Mouse (Mus musculus) megakaryocyte-erythroid progenitor cell, adult 5-6 weeks (primary cell): ENCODE data around the gene Rpap1. TPM values are rescaled to one million over a fixed set of nuclear protein-coding genes. Genes with fewer than 3 reads are reported as not detected.
"Not testable (repeated sequence)": the region's sequence is repeated elsewhere in the genome, so short reads cannot be mapped to it uniquely, and the experiment has no call there.

Source experiments
- ATAC-seq: replicated peaks from 2 replicates; pipeline ENCODE4 v1.8.0; 2016; ENCODE audit warnings: mild to moderate bottlenecking, inconsistent platforms; ENCODE audit not compliant: severe bottlenecking, poor library complexity, low FRiP score, low TSS enrichment
- total RNA-seq, 2 experiments: library from RNA; stranded (forward) in 1 of 2; stranded (reverse) in 1 of 2; fragments of 200-1000, 215-1000 nt in 1 of 2; fragments of >200 nt in 1 of 2; fragmentation: Nextera tagmentation in 1 of 2; gene quantifications; 2 replicates each; pipeline ENCODE4 v1.2.3; 2014 to 2017

Gene Rpap1
- total RNA-seq, 2 experiments from 2014 or later, result 9.1 to 22.5 TPM

DNA sequence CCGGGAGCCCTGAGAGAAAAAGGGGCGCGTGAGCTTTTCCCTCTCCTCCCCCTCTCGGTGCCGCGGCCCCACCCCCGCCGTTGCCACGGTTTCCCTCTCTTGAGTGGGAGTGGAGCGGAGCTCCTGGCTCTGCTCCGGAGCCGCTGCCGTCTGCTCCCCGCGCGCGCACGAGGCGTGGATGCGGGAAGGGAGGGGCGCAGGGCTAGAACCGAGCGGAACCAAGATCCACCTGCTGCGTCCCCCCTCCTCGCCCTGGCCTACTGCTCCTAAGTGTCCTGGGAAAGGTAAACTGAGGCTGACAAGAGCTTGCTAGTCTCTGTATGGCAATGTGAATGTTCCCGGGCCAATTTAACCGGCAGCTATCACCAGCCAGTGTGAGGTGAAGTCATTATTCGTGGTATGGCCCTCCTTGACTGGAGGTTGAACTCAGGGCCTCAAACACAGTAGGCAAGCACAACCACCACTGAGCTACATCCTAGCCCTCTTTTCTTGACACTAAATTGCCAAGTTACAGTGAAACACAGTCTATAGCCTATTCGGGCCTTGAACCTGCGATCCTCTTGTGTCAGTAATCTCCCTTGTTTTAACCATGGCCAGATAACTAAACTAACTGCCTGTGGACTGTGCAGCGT is 44.0 kb downstream of the Rpap1 start:
- no peak for ATAC-seq

DNA sequence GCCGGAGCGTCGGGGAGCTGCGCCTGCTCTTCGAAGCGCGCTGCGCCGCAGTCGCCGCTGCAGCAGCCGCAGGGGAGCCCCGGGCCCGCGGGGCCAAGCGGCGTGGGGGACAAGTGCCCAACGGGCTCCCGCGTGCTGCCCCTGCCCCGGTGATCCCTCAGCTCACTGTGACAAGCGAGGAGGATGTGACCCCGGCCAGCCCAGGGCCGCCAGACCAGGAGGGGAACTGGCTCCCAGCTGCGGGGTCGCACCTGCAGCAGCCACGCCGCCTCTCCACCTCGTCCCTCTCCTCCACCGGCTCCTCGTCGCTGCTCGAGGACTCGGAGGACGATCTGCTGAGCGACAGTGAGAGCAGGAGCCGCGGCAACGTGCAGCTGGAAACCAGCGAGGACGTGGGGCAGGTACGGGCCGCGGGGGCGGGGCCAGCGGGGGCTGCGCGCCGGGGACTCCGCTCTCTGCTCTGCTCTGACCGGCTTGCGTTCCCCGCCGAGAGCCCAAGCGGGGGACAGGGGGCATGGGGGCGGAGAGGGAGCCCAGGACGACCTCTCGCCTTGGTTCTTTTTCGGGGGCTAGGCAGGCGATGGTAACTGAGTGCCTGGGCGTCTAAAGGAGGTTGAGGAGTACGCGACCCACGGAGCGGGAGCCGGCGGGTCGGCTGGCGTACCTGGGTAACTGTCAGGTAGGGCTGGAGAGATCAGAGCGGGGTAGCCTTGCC is 44.7 kb downstream of the Rpap1 start:
- no peak for ATAC-seq

DNA sequence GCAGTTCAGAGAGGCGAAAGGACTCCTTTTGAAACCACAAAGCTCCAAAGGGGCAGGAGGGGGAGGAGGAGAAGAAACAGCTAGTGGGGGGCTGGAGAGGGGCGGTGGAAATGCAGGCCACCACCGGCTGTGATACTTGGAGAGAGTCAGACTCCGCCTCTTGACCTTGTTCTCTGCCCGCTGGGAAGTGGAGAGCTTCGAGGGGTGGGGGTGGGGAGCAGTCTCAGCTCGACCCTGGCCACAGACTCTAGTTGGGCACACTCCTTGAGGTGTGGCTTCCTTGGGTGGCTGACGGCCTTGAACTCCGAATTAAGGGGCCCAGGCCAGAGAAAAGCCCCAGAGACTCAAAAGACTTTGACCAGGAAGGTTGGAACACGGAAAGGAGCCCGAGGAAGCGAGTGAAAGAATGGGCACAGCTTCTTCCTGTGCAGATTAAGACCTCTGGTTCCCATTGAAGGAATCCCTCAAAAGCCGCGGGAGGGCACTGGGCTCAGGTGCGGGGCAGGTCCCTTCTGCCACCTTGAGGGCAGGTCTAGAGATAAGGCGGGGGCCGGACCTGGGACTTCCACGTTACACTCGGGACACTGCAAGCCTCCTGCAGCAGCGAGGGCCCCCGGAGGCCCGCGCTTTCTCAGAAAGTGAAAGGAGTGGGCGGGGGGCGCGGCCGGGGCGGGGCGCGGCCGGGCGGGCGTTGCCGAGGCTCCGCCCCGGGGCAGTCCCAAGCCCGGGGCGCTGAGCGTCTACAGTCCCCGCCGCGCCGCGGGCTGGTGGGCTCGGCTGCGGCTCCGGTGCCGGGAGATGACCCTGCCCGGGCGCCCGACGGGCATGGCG is 45.5 kb downstream of the Rpap1 start, which contains the start of gene Itpka:
Gene Itpka (plus strand): TSS at position 757 of the 831 bp plus-strand sequence.
- peak; percentile 38 for ATAC-seq

- ATAC-seq, result no peak
Measured at GRCm38 (mm10) chr2:119740567-119740966, 46.8 kb downstream of the Rpap1 start.

DNA sequence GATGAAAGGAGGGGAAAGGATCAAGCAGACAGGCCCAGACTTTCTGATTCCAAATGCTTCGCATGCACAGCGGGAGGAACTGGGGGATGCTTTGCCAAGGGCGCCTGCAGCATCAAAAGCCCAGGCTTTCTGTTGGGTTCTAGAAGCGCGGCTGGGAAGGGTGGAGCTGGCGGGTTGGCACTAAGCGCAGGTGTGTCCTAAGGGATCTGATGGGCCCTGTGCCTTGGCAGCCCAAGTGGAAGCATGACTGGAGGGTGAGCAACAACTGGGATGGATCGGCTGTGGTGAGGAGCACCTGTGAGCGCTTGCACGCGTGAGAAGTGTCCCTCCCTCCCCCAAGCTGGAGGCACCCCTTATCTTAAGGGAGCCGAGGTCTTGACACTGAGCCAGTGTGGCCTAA is 50.2 kb downstream of the Rpap1 start:
- no peak for ATAC-seq

- no peak for ATAC-seq
Measured at GRCm38 (mm10) chr2:119730735-119731134, 56.6 kb downstream of the Rpap1 start.

DNA sequence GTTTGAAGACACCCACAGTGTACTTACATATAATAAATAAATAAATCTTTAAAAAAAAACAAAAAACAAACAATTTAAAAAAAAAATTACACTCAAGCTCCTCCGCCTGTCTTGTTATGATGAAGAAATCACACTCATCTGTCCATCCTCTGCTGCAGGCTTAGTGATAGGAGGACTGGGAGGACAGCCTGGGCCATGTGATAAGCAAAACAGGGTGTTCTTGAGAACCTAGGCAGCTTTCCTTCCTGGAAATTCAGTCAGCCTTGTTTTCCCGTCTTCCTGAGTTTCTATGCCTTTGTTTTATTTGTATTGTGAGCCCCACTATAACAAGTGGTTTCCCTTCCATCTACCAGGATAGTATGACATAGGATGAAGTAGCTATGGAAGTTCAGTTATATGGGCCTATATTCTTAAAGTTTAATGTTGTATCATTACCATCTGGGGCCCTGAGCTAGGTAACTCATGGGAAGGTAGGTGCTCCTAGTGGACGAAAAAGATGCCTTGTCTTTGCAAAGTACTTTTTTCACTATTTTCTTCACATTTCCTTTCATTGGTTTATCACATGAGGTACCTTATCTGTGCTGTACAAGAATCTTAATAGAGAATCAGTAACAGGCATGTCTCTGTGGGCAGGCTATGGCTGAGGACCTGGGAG is 59.4 kb downstream of the Rpap1 start:
- ATAC-seq, result no peak

DNA sequence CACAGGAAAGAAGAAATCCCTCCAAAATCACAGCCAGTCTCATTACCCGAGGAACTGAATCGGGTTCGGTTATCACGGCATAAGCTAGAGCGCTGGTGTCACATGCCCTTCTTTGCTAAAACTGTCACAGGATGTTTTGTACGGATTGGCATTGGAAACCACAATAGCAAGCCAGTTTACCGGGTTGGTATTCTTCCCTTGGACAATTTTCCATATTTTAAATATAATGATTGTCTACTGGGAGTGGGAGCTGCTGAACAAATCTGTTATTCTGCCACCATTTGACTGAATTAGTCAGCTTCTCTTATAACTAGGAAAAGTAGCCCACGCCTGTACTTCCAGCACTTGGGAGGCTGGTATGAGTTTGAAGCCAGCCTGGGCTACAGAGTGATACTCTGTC is 66.3 kb downstream of the Rpap1 start:
- no peak for ATAC-seq

GRCm38 (mm10) chr2:119715868-119716267 is 71.5 kb downstream of the Rpap1 start:
- ATAC-seq, result not testable (repeated sequence)

Other genes starting within 250 kb of the Rpap1 start
- 0.37 TPM in 1 of 2 replicates, not detected in the other for gene Exd1, start 239.9 kb downstream of the Rpap1 start, total RNA-seq (2014; fragmentation: Nextera tagmentation)
- gene Exd1, start 239.9 kb downstream of the Rpap1 start, total RNA-seq (2017), result not detected in 2 replicates
- gene Chp1, start 239.8 kb downstream of the Rpap1 start, total RNA-seq (2014; fragmentation: Nextera tagmentation), result 36.7 and 54.6 TPM in 2 replicates
- 48.5 and 63.0 TPM in 2 replicates for gene Chp1, start 239.8 kb downstream of the Rpap1 start, total RNA-seq (2017)
- gene Nusap1, start 169.2 kb downstream of the Rpap1 start, total RNA-seq (2014; fragmentation: Nextera tagmentation), result 31.2 and 40.4 TPM in 2 replicates
- gene Nusap1, start 169.2 kb downstream of the Rpap1 start, total RNA-seq (2017), result 64.8 and 66.4 TPM in 2 replicates
- 26.0 TPM in 2 replicates for gene Oip5, start 169.1 kb downstream of the Rpap1 start, total RNA-seq (2014; fragmentation: Nextera tagmentation)
- 21.8 and 41.9 TPM in 2 replicates for gene Oip5, start 169.1 kb downstream of the Rpap1 start, total RNA-seq (2017)
- 45.0 and 46.6 TPM in 2 replicates for gene Ndufaf1, start 124.7 kb downstream of the Rpap1 start, total RNA-seq (2014; fragmentation: Nextera tagmentation)
- gene Ndufaf1, start 124.7 kb downstream of the Rpap1 start, total RNA-seq (2017), result 31.1 and 40.3 TPM in 2 replicates
- gene Rtf1, start 112.5 kb downstream of the Rpap1 start, total RNA-seq (2014; fragmentation: Nextera tagmentation), result 43.1 and 43.6 TPM in 2 replicates
- gene Rtf1, start 112.5 kb downstream of the Rpap1 start, total RNA-seq (2017), result 44.9 and 49.4 TPM in 2 replicates
- gene Itpka, start 45.2 kb downstream of the Rpap1 start, total RNA-seq (2014; fragmentation: Nextera tagmentation), result not detected in 2 replicates
- gene Itpka, start 45.2 kb downstream of the Rpap1 start, total RNA-seq (2017), result not detected in 2 replicates
- gene Ltk, start 27.1 kb downstream of the Rpap1 start, total RNA-seq (2014; fragmentation: Nextera tagmentation), result not detected in 2 replicates
- gene Ltk, start 27.1 kb downstream of the Rpap1 start, total RNA-seq (2017), result not detected in 2 replicates
- 0.45 TPM in 1 of 2 replicates, not detected in the other for gene Tyro3, start 10.2 kb upstream of the Rpap1 start, total RNA-seq (2014; fragmentation: Nextera tagmentation)
- not detected in 2 replicates for gene Tyro3, start 10.2 kb upstream of the Rpap1 start, total RNA-seq (2017)
- 76.3 and 98.4 TPM in 2 replicates for gene Mga, start 109.7 kb upstream of the Rpap1 start, total RNA-seq (2014; fragmentation: Nextera tagmentation)
- 82.5 and 83.6 TPM in 2 replicates for gene Mga, start 109.7 kb upstream of the Rpap1 start, total RNA-seq (2017)
- 4.5 and 5.0 TPM in 2 replicates for gene Mapkbp1, start 185.2 kb upstream of the Rpap1 start, total RNA-seq (2014; fragmentation: Nextera tagmentation)
- 2.8 and 6.7 TPM in 2 replicates for gene Mapkbp1, start 185.2 kb upstream of the Rpap1 start, total RNA-seq (2017)
- 11.9 and 30.3 TPM in 2 replicates for gene Jmjd7, start 239.9 kb upstream of the Rpap1 start, total RNA-seq (2014; fragmentation: Nextera tagmentation)
- gene Jmjd7, start 239.9 kb upstream of the Rpap1 start, total RNA-seq (2017), result 4.2 and 15.8 TPM in 2 replicates
- 1.3 and 3.8 TPM in 2 replicates for gene Gm28042, start 240.0 kb upstream of the Rpap1 start, total RNA-seq (2014; fragmentation: Nextera tagmentation)
- 0.30 TPM in 1 of 2 replicates, not detected in the other for gene Gm28042, start 240.0 kb upstream of the Rpap1 start, total RNA-seq (2017)
- gene Pla2g4b, start 245.9 kb upstream of the Rpap1 start, total RNA-seq (2014; fragmentation: Nextera tagmentation), result 8.0 and 10.7 TPM in 2 replicates
- 1.5 and 4.7 TPM in 2 replicates for gene Pla2g4b, start 245.9 kb upstream of the Rpap1 start, total RNA-seq (2017)